Mouse (Mus musculus) small intestine, adult 2 months (tissue): ENCODE results near the gene Gm9903. TPM values are rescaled to one million over a fixed set of nuclear protein-coding genes. Genes with fewer than 3 reads are reported as not detected.

ENCODE experiments used
- H3K27ac ChIP-seq: fragments of 200-500 bp; 2 replicates; pipeline ENCODE4 v1.5.1; 2012; ENCODE audit warnings: low read depth, low read length, control low read depth, inconsistent platforms; ENCODE audit not compliant: insufficient read depth
- H3K27me3 ChIP-seq: fragments of 200-500 bp; 2 replicates; pipeline ENCODE4 v1.6.1; 2012; ENCODE audit warnings: mild to moderate bottlenecking, moderate library complexity, low read length, inconsistent platforms; ENCODE audit not compliant: control insufficient read depth, insufficient read depth
- H3K36me3 ChIP-seq: fragments of 200-500 bp; 2 replicates; pipeline ENCODE4 v1.6.1; 2012; ENCODE audit warnings: mild to moderate bottlenecking, low read length, control low read depth, inconsistent platforms; ENCODE audit not compliant: control insufficient read depth, insufficient read depth
- H3K4me1 ChIP-seq: fragments of 200-500 bp; 2 replicates; pipeline ENCODE4 v1.6.1; 2012; ENCODE audit warnings: low read length, inconsistent platforms, mixed read lengths; ENCODE audit not compliant: control insufficient read depth, insufficient read depth, insufficient read length
- H3K4me3 ChIP-seq: fragments of 200-500 bp; 2 replicates; pipeline ENCODE4 v1.5.1; 2012; ENCODE audit warnings: low read depth, mild to moderate bottlenecking, control low read depth, inconsistent platforms, low read length, moderate library complexity
- CTCF ChIP-seq: fragments of 200-500 bp; IDR thresholded peaks from 2 replicates; pipeline ENCODE4 v1.5.1; 2012; ENCODE audit warnings: low read depth, mild to moderate bottlenecking, control low read depth, inconsistent platforms, low read length, moderate library complexity, mixed read lengths; ENCODE audit not compliant: insufficient replicate concordance, insufficient read length; ENCODE audit errors: extremely low read depth
- POLR2A ChIP-seq: fragments of 200-500 bp; IDR thresholded peaks from 2 replicates; pipeline ENCODE4 v1.6.1; 2012; ENCODE audit warnings: low read depth, mild to moderate bottlenecking, control low read depth, inconsistent platforms, low read length, moderate library complexity
- WGBS: fragments of 180-500 bp; shearing (Covaris S2); methylation state at CpG from one replicate; pipeline ENCODE4 v1.1.7; 2018; 5-methylcytosine and 5-hydroxymethylcytosine counted together
- polyA plus RNA-seq: library from polyadenylated mRNA; depleted of rRNA; stranded (reverse); fragments of >200 nt; gene quantifications from 2 replicates; pipeline ENCODE4 v1.2.3, GENCODE M21; 2012

The Gm9903 gene
- polyA plus RNA-seq, 1 experiment: 0.27 TPM

DNA sequence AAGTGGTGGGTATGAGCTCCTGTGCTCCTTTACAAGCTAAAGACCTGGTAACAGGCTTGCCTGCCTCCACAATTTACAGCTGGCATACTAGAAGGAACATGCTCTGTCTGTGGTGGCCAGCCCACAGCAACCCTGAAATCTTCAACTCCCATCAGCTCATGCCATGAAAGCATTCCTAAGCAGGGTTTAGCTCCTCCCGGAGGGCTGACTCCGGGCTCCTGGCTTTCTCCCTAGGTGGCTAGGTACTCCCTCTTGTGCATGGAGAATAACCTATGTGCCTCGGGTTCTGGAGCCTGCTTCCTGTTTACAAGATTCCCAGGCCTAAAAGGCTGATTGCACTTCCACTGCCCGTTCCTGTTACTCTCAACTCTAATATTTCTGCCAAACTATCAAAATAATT is 9.1 kb downstream of the Gm9903 start:
- 49% methylated on average over 4 of the region's 4 CpGs for WGBS
- no peak overlapping the region for H3K27ac ChIP-seq
- H3K36me3 ChIP-seq: peaks cover 45% of the 10 kb centered on the region
- no peaks in the 10 kb centered on the region for H3K27me3 ChIP-seq
- no peaks in the 10 kb centered on the region for H3K4me1 ChIP-seq
- no peak overlapping the region for H3K4me3 ChIP-seq
- TF ChIP-seq CTCF (no peak), POLR2A (no peak)

DNA sequence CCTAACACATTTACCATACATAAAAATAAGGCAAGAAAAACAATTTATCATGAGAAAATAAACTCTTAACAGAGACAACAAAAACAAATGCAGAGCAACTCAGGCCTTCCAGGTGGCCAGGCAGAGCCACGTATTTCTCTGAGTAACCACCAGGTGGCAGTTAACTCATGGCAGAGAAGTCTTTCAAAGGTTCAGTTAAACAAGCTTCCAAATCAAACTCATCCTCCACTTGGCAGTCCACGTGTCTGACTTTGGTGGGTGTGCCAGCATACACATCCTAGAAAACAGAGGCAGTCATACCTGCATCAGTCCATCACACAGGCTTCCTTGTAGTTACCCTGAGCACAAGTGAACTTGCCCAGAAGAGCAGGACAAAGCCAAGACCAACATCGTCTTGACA is 10.9 kb downstream of the Gm9903 start:
- WGBS: 28% methylated on average over 3 of the region's 3 CpGs
- no peaks in the 10 kb centered on the region for H3K4me1 ChIP-seq
- H3K36me3 ChIP-seq: peaks cover 59% of the 10 kb centered on the region
- H3K27ac ChIP-seq: no peak overlapping the region
- H3K27me3 ChIP-seq: no peaks in the 10 kb centered on the region
- no peak overlapping the region for H3K4me3 ChIP-seq
- TF ChIP-seq CTCF (peak; percentile 58; the same call in 1 of the 2 replicates), POLR2A (no peak)

DNA sequence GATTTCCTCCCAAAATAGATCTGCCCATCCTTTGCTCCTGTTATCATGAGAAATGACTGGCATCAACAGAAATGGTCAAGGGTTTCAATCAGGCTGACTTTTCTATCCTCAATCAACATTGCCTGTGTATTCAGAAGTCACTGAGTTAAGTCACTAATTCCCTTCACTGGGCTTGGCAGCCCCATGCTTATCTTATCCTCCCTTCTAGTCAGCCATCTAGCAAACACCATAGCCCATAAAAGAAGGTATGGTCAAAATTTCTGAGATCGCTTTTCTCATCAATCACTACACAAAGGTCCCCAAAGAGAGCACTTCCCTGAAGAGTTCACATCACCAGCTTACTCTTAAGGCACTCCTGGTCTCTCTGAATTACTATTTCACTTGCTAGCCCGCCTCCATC is 21.3 kb downstream of the Gm9903 start:
- 3% methylated on average over 2 of the region's 2 CpGs for whole genome bisulfite sequencing
- Histone ChIP-seq H3K27me3 (no peaks in the 10 kb centered on the region), H3K27ac (peak overlapping the region; percentile 94; the same call in 1 of the 2 replicates), H3K36me3 (peaks cover 38% of the 10 kb centered on the region), H3K4me3 (peak overlapping the region; percentile 74; the same call in 1 of the 2 replicates), H3K4me1 (peaks cover 5% of the 10 kb centered on the region)
- TF ChIP-seq CTCF (no peak), POLR2A (no peak)

DNA sequence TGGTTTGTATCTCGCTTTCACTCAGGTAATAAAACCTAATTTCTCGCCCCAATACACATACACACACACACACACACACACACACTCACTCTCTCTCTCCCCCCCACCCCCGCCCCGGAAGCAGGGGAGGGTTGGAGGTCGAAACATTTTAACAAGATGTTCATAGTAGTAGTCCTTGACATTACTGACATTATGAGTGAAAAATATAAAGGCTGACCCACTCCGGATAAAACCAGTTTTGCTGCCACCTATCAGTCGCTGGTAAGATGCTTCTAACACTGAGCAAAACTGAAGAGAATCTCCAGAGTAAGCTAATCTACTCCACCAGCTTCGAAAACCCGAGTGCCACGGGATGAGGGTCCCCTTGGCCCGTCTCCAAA is 21.8 kb downstream of the Gm9903 start:
- WGBS: 3% methylated on average over 11 of the region's 11 CpGs
- Histone ChIP-seq H3K4me3 (peak overlapping the region; percentile 74), H3K27me3 (no peaks in the 10 kb centered on the region), H3K27ac (peak overlapping the region; percentile 94), H3K36me3 (peaks cover 35% of the 10 kb centered on the region), H3K4me1 (peaks cover 8% of the 10 kb centered on the region)
- TF ChIP-seq CTCF (no peak), POLR2A (no peak)

DNA sequence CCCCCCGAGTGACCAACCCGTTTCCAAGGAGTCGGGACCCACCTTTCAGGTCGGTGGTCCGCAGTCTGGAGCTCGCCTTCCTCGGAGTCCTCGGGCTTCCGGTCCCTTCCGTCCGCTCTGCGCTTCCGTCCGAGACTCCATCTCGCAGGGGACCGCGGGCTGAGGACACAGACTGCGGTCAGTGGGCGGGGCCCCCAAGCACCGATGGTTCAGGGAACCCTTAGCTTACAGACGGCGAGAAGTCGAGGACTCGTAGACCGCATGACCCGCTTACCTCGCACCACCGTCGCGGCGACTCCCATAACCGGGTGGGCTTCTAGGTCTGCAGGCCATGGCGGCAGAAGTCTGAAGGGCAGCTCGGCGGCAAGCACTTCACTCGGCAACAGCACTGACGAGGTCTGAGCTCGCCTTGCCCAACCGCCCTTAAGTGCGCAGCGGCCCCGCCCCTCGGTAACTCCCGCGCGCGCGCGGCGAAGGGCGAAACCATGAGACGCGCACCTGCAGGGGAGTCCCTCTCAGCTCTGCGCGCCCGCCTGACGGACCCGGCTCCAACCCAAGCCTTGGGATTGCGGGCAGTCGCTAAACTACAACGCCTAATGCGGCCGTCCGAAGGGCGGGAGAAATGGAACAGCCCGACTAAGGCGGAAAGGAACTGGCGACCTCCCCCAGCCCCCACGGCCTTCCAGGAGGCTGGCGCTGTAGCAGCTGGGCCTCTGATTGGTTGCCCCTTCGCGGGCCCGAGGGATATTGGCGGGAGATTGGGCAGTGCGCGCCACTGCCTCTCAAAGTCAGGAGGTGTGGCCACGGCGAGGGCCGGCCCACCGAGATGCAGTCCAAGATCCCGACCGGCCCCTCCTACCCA is 22.4 kb downstream of the Gm9903 start, which contains the start of gene Slbp:
TSS of gene Slbp (minus strand) at position 654 of the 862 bp plus-strand sequence.
- under 1% methylated on average over 82 of the region's 82 CpGs for WGBS
- Histone ChIP-seq H3K36me3 (peaks cover 30% of the 10 kb centered on the region), H3K4me3 (peak within 1 kb of the TSS; percentile 74), H3K27ac (peak within 1 kb of the TSS; percentile 94), H3K27me3 (no peaks in the 10 kb centered on the region), H3K4me1 (peaks cover 13% of the 10 kb centered on the region)
- TF ChIP-seq POLR2A: peak; percentile 99
- TF ChIP-seq CTCF: no peak

DNA sequence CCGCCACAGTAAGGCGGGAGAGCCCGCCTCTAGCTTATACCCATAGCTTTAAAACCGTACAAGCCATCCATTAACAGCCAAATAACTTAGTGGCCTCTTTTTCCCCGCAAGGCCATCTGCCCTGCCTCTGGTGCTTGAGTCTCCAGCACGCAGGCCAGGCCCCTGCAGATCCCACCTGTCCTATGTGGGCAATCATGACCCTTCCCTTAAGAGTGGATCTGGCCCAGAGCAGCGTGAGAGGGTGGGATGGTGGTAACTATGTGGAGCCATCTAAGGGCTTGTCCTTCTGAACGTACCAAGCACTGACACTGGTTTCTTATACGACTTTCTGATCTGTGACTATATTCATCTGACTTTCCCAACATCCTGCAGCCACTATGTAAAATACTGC is 23.1 kb downstream of the Gm9903 start:
- Histone ChIP-seq H3K4me3 (peak overlapping the region; percentile 29), H3K27me3 (no peaks in the 10 kb centered on the region), H3K4me1 (peaks cover 13% of the 10 kb centered on the region), H3K27ac (peak overlapping the region; percentile 26; the same call in 1 of the 2 replicates), H3K36me3 (peaks cover 25% of the 10 kb centered on the region)
- TF ChIP-seq CTCF (no peak), POLR2A (no peak)
- 7% methylated on average over 9 of the region's 9 CpGs for WGBS

DNA sequence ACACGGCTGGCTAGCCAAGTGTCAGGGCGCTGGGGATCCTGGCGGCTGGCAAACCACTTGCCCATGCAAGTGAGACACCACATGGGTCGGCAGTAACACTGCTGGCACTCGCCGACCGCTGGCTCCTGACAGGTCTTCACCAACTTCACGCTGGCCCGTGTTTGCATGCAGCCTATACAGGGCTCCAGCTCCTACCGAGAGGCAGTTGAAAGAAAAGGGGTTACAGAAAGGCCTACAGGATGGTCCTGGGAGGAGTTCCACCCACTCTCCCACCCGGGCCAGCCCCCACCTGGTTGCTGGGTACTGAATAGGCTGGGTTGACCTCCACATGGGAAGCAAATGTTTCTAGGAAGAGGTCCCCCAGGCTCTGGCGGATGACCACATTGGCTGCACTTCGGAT is 24.7 kb downstream of the Gm9903 start:
- Histone ChIP-seq H3K4me1 (peaks cover 16% of the 10 kb centered on the region), H3K36me3 (peaks cover 14% of the 10 kb centered on the region), H3K27ac (no peak overlapping the region), H3K27me3 (no peaks in the 10 kb centered on the region), H3K4me3 (no peak overlapping the region)
- TF ChIP-seq CTCF (no peak), POLR2A (no peak)
- WGBS: 96% methylated on average over 13 of the region's 13 CpGs
